Mouse (Mus musculus) left cerebral cortex, adult 2 months (tissue): Measurements from ENCODE around the gene Cyld. TPM values are rescaled to one million over a fixed set of nuclear protein-coding genes. Genes with fewer than 3 reads are reported as not detected.
A peak's percentile ranks its signal among the peaks of the same experiment; 100 is the strongest.

ENCODE experiments used
- DNase-seq, 2 experiments: peaks; one replicate each; pipeline ENCODE4 v3.0.0; 2021 to 2022; ENCODE audit warnings: low spot score in 2 of 2, mixed read lengths in 1 of 2; ENCODE audit errors: extremely low spot score in 1 of 2
- H3K27ac ChIP-seq: fragments of 200-600 bp; 2 replicates; pipeline ENCODE4 v1.8.1; 2022
- H3K4me3 ChIP-seq: fragments of 200-600 bp; 2 replicates; pipeline ENCODE4 v1.8.1; 2022
- CTCF ChIP-seq: fragments of 200-600 bp; IDR thresholded peaks from 2 replicates; pipeline ENCODE4 v1.8.1; 2022; ENCODE audit warnings: antibody characterized with exemption, mild to moderate bottlenecking, moderate library complexity
- intact Hi-C: fragments of 180-260 bp; cut with DNase I; formaldehyde crosslinking; loops from one replicate; pipeline ENCODE4 v1.15.1; 2025
- total RNA-seq, 2 experiments: library from RNA; stranded (reverse); gene quantifications; 2 replicates each; pipeline ENCODE4 v1.2.3; 2021

The Cyld gene
- total RNA-seq, 2 experiments from 2014 or later, result 102 to 110 TPM

- TF ChIP-seq CTCF, result no peak
- H3K4me3 ChIP-seq, result no peak overlapping the region
- no peak for DNase-seq
- no peak overlapping the region for H3K27ac ChIP-seq
- intact Hi-C loops, result no loop called here
These were observed 26.0 kb upstream of the Cyld start for GRCm38 (mm10) chr8:88670782-88671181.

GRCm38 (mm10) chr8:88671575-88671974 is 25.3 kb upstream of the Cyld start:
- Histone ChIP-seq H3K4me3 (no peak overlapping the region), H3K27ac (peak overlapping the region; percentile 61)
- intact Hi-C loops, result no loop called here
- TF ChIP-seq CTCF, result no peak
- DNase-seq, result no peak

- Histone ChIP-seq H3K27ac (no peak overlapping the region), H3K4me3 (no peak overlapping the region)
- intact Hi-C loops, result no loop called here
- no peak for TF ChIP-seq CTCF
- DNase-seq, result no peak
These were observed 23.0 kb upstream of the Cyld start for GRCm38 (mm10) chr8:88673859-88674258.

- Histone ChIP-seq H3K27ac (no peak overlapping the region), H3K4me3 (no peak overlapping the region)
- DNase-seq, result no peak
- TF ChIP-seq CTCF, result no peak
- intact Hi-C loops, result no loop called here
These were observed 21.3 kb upstream of the Cyld start for GRCm38 (mm10) chr8:88675372-88676165.

GRCm38 (mm10) chr8:88677071-88677470 is 19.8 kb upstream of the Cyld start:
- Histone ChIP-seq H3K4me3 (no peak overlapping the region), H3K27ac (no peak overlapping the region)
- no peak for DNase-seq
- intact Hi-C loops, result no loop called here
- TF ChIP-seq CTCF, result no peak

- intact Hi-C loops, result no loop called here
- Histone ChIP-seq H3K27ac (no peak overlapping the region), H3K4me3 (no peak overlapping the region)
- no peak for TF ChIP-seq CTCF
- no peak for DNase-seq
These were observed 16.3 kb upstream of the Cyld start for GRCm38 (mm10) chr8:88680566-88680965.

GRCm38 (mm10) chr8:88681046-88681445 is 15.8 kb upstream of the Cyld start:
- Histone ChIP-seq H3K4me3 (no peak overlapping the region), H3K27ac (peak overlapping the region; percentile 40)
- intact Hi-C loops, result loop anchor here (1.0 kb wide), 1 partner anchor 54 kb away; no protein-coding TSS in a partner anchor
- DNase-seq, result no peak
- no peak for TF ChIP-seq CTCF

GRCm38 (mm10) chr8:88683656-88684289 is 13.1 kb upstream of the Cyld start:
- no peak overlapping the region for H3K4me3 ChIP-seq
- no peak for DNase-seq
- intact Hi-C loops, result no loop called here
- no peak overlapping the region for H3K27ac ChIP-seq
- TF ChIP-seq CTCF, result no peak

- H3K27ac ChIP-seq, result no peak overlapping the region
- DNase-seq, result no peak
- no peak overlapping the region for H3K4me3 ChIP-seq
- intact Hi-C loops, result no loop called here
- TF ChIP-seq CTCF, result no peak
These were observed 10.5 kb upstream of the Cyld start for GRCm38 (mm10) chr8:88686226-88686905.

- TF ChIP-seq CTCF, result no peak
- intact Hi-C loops, result no loop called here
- Histone ChIP-seq H3K27ac (no peak overlapping the region), H3K4me3 (no peak overlapping the region)
- no peak for DNase-seq
These were observed 10.0 kb upstream of the Cyld start for GRCm38 (mm10) chr8:88686906-88687235.

GRCm38 (mm10) chr8:88689151-88689550 is 7.7 kb upstream of the Cyld start:
- DNase-seq, result no peak
- no peak for TF ChIP-seq CTCF
- Histone ChIP-seq H3K27ac (no peak overlapping the region), H3K4me3 (no peak overlapping the region)
- intact Hi-C loops, result no loop called here

- H3K4me3 ChIP-seq, result no peak overlapping the region
- DNase-seq, result no peak
- H3K27ac ChIP-seq, result no peak overlapping the region
- TF ChIP-seq CTCF, result no peak
- intact Hi-C loops, result no loop called here
These were observed 6.9 kb upstream of the Cyld start for GRCm38 (mm10) chr8:88689891-88690290.
